In genomic region chr7:38019369-38019749, GRCm38 (mm10) we compare ENCODE assay signal across 8 mouse cellular contexts. TPM values are rescaled to one million over a fixed set of nuclear protein-coding genes. Genes with fewer than 3 reads are reported as not detected.
DNase-seq lines count a peak whose midpoint lies in the region; ATAC-seq and TF ChIP-seq lines count a peak whose summit lies in the region.

No protein-coding gene starts in this region.

- peak overlapping the region; percentile 92 for H3K9ac ChIP-seq in heart, embryonic 12.5 days
- peak overlapping the region; percentile 91 for H3K9ac ChIP-seq in kidney, embryonic 16.5 days (replicated peaks; ENCODE audit: low read length)
- peak overlapping the region; percentile 93 for H3K9ac ChIP-seq in liver, adult 2 months (ENCODE audit: low read depth, low read length)

- peaks cover 13% of the 10 kb centered on the region; the same call in 1 of the 2 replicates for H3K79me2 ChIP-seq in liver, adult 2 months (ENCODE audit: control insufficient read depth, insufficient read depth, low read length)

- H3K27me3 ChIP-seq in erythroblast, embryonic 14.5 days (ENCODE audit: control insufficient read depth) = peaks cover 6% of the 10 kb centered on the region
- no peaks in the 10 kb centered on the region for H3K27me3 ChIP-seq in heart, embryonic 12.5 days (replicated peaks)
- H3K27me3 ChIP-seq in kidney, embryonic 16.5 days (ENCODE audit: insufficient read depth, low read length) = no peaks in the 10 kb centered on the region
- no peaks in the 10 kb centered on the region for H3K27me3 ChIP-seq in liver, adult 2 months (ENCODE audit: control insufficient read depth, insufficient read depth, low read length)
- no peaks in the 10 kb centered on the region for H3K27me3 ChIP-seq in splenic B cell, adult 2 months (ENCODE audit: control insufficient read depth, insufficient read depth, low read length, poor library complexity, severe bottlenecking)

- under 1% methylated on average over 49 of the region's 49 CpGs for WGBS in heart, embryonic 12.5 days
- WGBS in kidney, embryonic 16.5 days = 0% methylated on average over 40 of the region's 49 CpGs
- WGBS in liver, adult 2 months = 1% methylated on average over 45 of the region's 49 CpGs

- H3K27ac ChIP-seq in heart, embryonic 12.5 days (ENCODE audit: poor library complexity, severe bottlenecking) = peak overlapping the region; percentile 80
- H3K27ac ChIP-seq in kidney, embryonic 16.5 days (ENCODE audit: low read length) = peak overlapping the region; percentile 92
- H3K27ac ChIP-seq in liver, adult 2 months (replicated peaks; ENCODE audit: insufficient read depth, low read depth, low read length) = peak overlapping the region; percentile 86

- H3K36me3 ChIP-seq in erythroblast, embryonic 14.5 days (ENCODE audit: control insufficient read depth) = no peaks in the 10 kb centered on the region
- H3K36me3 ChIP-seq in heart, embryonic 12.5 days = no peaks in the 10 kb centered on the region
- H3K36me3 ChIP-seq in kidney, embryonic 16.5 days (ENCODE audit: insufficient read depth, low read length) = no peaks in the 10 kb centered on the region
- no peaks in the 10 kb centered on the region for H3K36me3 ChIP-seq in liver, adult 2 months (ENCODE audit: control insufficient read depth, insufficient read depth, low read length)
- H3K36me3 ChIP-seq in splenic B cell, adult 2 months (ENCODE audit: control insufficient read depth, insufficient read depth, low read length, poor library complexity, severe bottlenecking) = no peaks in the 10 kb centered on the region; the same call in 1 of the 2 replicates

- TF ChIP-seq POLR2A in liver, adult 2 months (IDR thresholded peaks at IDR 0.05; ENCODE audit: extremely low read depth, insufficient read depth, low read length) = peak; percentile 71

- ATAC-seq in CD4-positive, CD25-positive, alpha-beta regulatory T cell, adult 4 months = peak; percentile 79
- ATAC-seq in heart, embryonic 12.5 days (ENCODE audit: insufficient number of reproducible peaks, low FRiP score) = peak; percentile 95
- ATAC-seq in kidney, embryonic 16.5 days (ENCODE audit: low FRiP score, low TSS enrichment) = peak; percentile 95
- ATAC-seq in monocyte, adult 5-6 weeks (replicated peaks; ENCODE audit: insufficient number of reproducible peaks, low FRiP score, low TSS enrichment, poor library complexity, severe bottlenecking) = peak; percentile 69

- peak; percentile 80 for DNase-seq in brain, embryonic 18.5 days (ENCODE audit: low read depth, low spot score)
- DNase-seq in liver, adult 2 months (ENCODE audit: extremely low read depth, low read depth, low spot score) = peak; percentile 44
- DNase-seq in splenic B cell, adult 2 months (ENCODE audit: low read depth, low spot score) = peak; percentile 93

- H3K9me3 ChIP-seq in erythroblast, embryonic 14.5 days (ENCODE audit: control insufficient read depth, low read length) = no peaks in the 10 kb centered on the region
- no peaks in the 10 kb centered on the region for H3K9me3 ChIP-seq in heart, embryonic 12.5 days (replicated peaks)
- H3K9me3 ChIP-seq in kidney, embryonic 16.5 days (ENCODE audit: low read length) = no peaks in the 10 kb centered on the region

- peak overlapping the region; percentile 67 for H3K4me2 ChIP-seq in heart, embryonic 12.5 days
- peak overlapping the region; percentile 75 for H3K4me2 ChIP-seq in kidney, embryonic 16.5 days (replicated peaks; ENCODE audit: low read depth, low read length)

- no peak for TF ChIP-seq CTCF in liver, adult 2 months (IDR thresholded peaks at IDR 0.05; ENCODE audit: low read depth, low read length)

- H3K4me1 ChIP-seq in erythroblast, embryonic 14.5 days (ENCODE audit: control insufficient read depth) = peaks cover 20% of the 10 kb centered on the region
- H3K4me1 ChIP-seq in heart, embryonic 12.5 days (replicated peaks) = peaks cover 1% of the 10 kb centered on the region; the same call in 1 of the 2 replicates
- peaks cover 11% of the 10 kb centered on the region for H3K4me1 ChIP-seq in kidney, embryonic 16.5 days (ENCODE audit: insufficient read depth, low read length)
- peaks cover 8% of the 10 kb centered on the region for H3K4me1 ChIP-seq in liver, adult 2 months (ENCODE audit: control insufficient read depth, insufficient read depth, low read length)

- H3K4me3 ChIP-seq in erythroblast, embryonic 14.5 days (replicated peaks) = peak overlapping the region; percentile 86
- H3K4me3 ChIP-seq in heart, embryonic 12.5 days = peak overlapping the region; percentile 83
- peak overlapping the region; percentile 87 for H3K4me3 ChIP-seq in kidney, embryonic 16.5 days (ENCODE audit: low read length)
- H3K4me3 ChIP-seq in liver, adult 2 months (ENCODE audit: insufficient read depth, low read depth, low read length) = peak overlapping the region; percentile 77

RNA-seq across cellular contexts. Expression of gene Uri1, which starts 4.0 kb away (rescaled TPM):
- 10 to 100 TPM; 14.7 to 20.8 TPM for polyA plus RNA-seq in CD4-positive, CD25-positive, alpha-beta regulatory T cell, adult 4 months (2017; shearing (Covaris generic))
- polyA plus RNA-seq in erythroblast, embryonic 14.5 days (2012) = 0.25 and 0.35 TPM in 2 replicates
- polyA plus RNA-seq in heart, embryonic 12.5 days (2016; fragmentation: Nextera tagmentation; extraction: Ambion mirVana) = 43.5 and 44.2 TPM in 2 replicates
- 42.0 and 43.9 TPM in 2 replicates for polyA plus RNA-seq in kidney, embryonic 16.5 days (2015; fragmentation: Nextera tagmentation; extraction: Ambion mirVana)
- 12.1 and 13.9 TPM in 2 replicates for total RNA-seq in liver, adult 2 months (2014; rRNA removed)
- polyA plus RNA-seq in liver, adult 2 months (2012; rRNA removed) = 5.5 and 6.2 TPM in 2 replicates
- 31.2 to 52.7 TPM (median 52.2 TPM) in 3 replicates for total RNA-seq in monocyte, adult 5-6 weeks (2017)

Comparison
In these comparisons a context has a peak if more than half of its experiments do, and no peak if none do; other contexts are left out.
1. Peak in every context shown above with its lines: DNase-seq, ATAC-seq, H3K4me3 ChIP-seq and H3K27ac ChIP-seq.